Mouse (Mus musculus): ENCODE results near the gene Rasal2.

DNA sequence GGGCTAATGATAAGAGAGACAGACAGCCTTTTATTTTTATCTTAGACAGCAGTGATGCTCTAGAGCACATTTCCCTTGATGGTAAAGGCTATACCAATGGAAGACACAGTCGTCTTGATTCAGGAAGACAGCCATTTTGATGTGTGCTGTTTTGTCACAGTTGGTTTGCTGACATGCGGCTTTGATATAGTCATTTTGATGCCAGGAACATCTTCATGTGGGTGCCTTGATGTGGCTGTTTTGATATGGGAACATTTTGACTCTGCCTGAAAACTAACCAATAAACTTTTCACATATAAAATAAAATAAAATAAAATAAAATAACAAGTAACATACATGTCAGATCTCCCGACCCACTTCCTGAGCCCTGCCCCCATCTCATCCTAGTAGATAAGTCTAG, 16.0 kb upstream of the Rasal2 start:
- TF ChIP-seq MAX (IDR thresholded peaks at IDR 0.05; ENCODE audit: low read depth) (no peak), MYOG (IDR thresholded peaks at IDR 0.05; ENCODE audit: control insufficient read depth in 1 of 3, insufficient read depth in 1 of 3, insufficient read length in 2 of 3, low read depth in 2 of 3) (no peak), TCF12 (IDR thresholded peaks at IDR 0.05; ENCODE audit: insufficient read depth, poor library complexity, severe bottlenecking) (no peak), POLR2A (IDR thresholded peaks at IDR 0.05; ENCODE audit: insufficient read length, low read depth) (no peak)

Measured in myocyte (in vitro differentiated cells).